Mouse (Mus musculus) kidney, adult 2 months (tissue): ENCODE results near the gene Slit3. TPM values are rescaled to one million over a fixed set of nuclear protein-coding genes. Genes with fewer than 3 reads are reported as not detected.
A peak's percentile ranks its signal among the peaks of the same experiment; 100 is the strongest.

Experiments used
- DNase-seq: peaks from one replicate; pipeline ENCODE4 v3.0.0; 2021
- H3K27ac ChIP-seq: fragments of 200-500 bp; 2 replicates; pipeline ENCODE4 v1.5.1; 2012; ENCODE audit warnings: low read depth, low read length, control low read depth, inconsistent platforms; ENCODE audit not compliant: insufficient read depth
- H3K27me3 ChIP-seq: fragments of 200-500 bp; replicated peaks from 2 replicates; pipeline ENCODE4 v1.6.1; 2012; ENCODE audit warnings: mild to moderate bottlenecking, moderate library complexity, low read length, inconsistent platforms; ENCODE audit not compliant: control insufficient read depth, insufficient read depth
- H3K36me3 ChIP-seq: fragments of 200-500 bp; 2 replicates; pipeline ENCODE4 v1.6.1; 2012; ENCODE audit warnings: mild to moderate bottlenecking, moderate library complexity, low read length, inconsistent platforms; ENCODE audit not compliant: control insufficient read depth, insufficient read depth
- H3K4me1 ChIP-seq: fragments of 200-500 bp; 2 replicates; pipeline ENCODE4 v1.6.1; 2011; ENCODE audit warnings: low read length; ENCODE audit not compliant: control insufficient read depth, insufficient read depth
- H3K4me3 ChIP-seq: fragments of 200-500 bp; 2 replicates; pipeline ENCODE4 v1.5.1; 2011; ENCODE audit warnings: mild to moderate bottlenecking, low read depth, low read length, control low read depth; ENCODE audit not compliant: insufficient read depth
- CTCF ChIP-seq: fragments of 200-500 bp; conservative IDR thresholded peaks from 2 replicates; pipeline ENCODE4 v1.5.1; 2011; ENCODE audit warnings: low read depth, mild to moderate bottlenecking, control low read depth, low read length, moderate library complexity, mixed read lengths; ENCODE audit not compliant: insufficient read depth, insufficient read length
- POLR2A ChIP-seq: fragments of 200-500 bp; IDR thresholded peaks from one replicate; pipeline ENCODE4 v1.6.1; 2011; ENCODE audit warnings: low read depth, low read length, control low read depth
- WGBS: fragments of 180-500 bp; shearing (Covaris S2); methylation state at CpG from one replicate; pipeline ENCODE4 v1.1.7; 2018; 5-methylcytosine and 5-hydroxymethylcytosine counted together
- polyA plus RNA-seq: library from polyadenylated mRNA; depleted of rRNA; stranded (reverse); fragments of >200 nt; gene quantifications from 2 replicates; pipeline ENCODE4 v1.2.3, GENCODE M21; 2012

Slit3 gene
- polyA plus RNA-seq, 1 experiment = 8.4 TPM

- Histone ChIP-seq H3K27ac (no peak overlapping the region), H3K4me1 (peaks cover 5% of the 10 kb centered on the region), H3K4me3 (no peak overlapping the region), H3K27me3 (no peaks in the 10 kb centered on the region), H3K36me3 (no peaks in the 10 kb centered on the region)
- TF ChIP-seq POLR2A = no peak
- no peak for TF ChIP-seq CTCF
- 46% methylated on average over 10 of the region's 10 CpGs for WGBS
- no peak for DNase-seq
These were observed 333.2 kb downstream of the Slit3 start for GRCm38 (mm10) chr11:35454191-35454725.

GRCm38 (mm10) chr11:35454781-35455180 is 333.8 kb downstream of the Slit3 start:
- Histone ChIP-seq H3K4me3 (no peak overlapping the region), H3K4me1 (peaks cover 5% of the 10 kb centered on the region), H3K36me3 (no peaks in the 10 kb centered on the region), H3K27me3 (no peaks in the 10 kb centered on the region), H3K27ac (no peak overlapping the region)
- no peak for TF ChIP-seq POLR2A
- no peak for TF ChIP-seq CTCF
- 87% methylated on average over 4 of the region's 4 CpGs for whole genome bisulfite sequencing
- DNase-seq = no peak

- H3K36me3 ChIP-seq = no peaks in the 10 kb centered on the region
- 58% methylated on average over 2 of the region's 2 CpGs for WGBS
- H3K27me3 ChIP-seq = no peaks in the 10 kb centered on the region
- no peak for DNase-seq
- H3K27ac ChIP-seq = no peak overlapping the region
- H3K4me3 ChIP-seq = no peak overlapping the region
- H3K4me1 ChIP-seq = no peaks in the 10 kb centered on the region
- no peak for TF ChIP-seq POLR2A
- TF ChIP-seq CTCF = no peak
These were observed 337.0 kb downstream of the Slit3 start for GRCm38 (mm10) chr11:35458068-35458467.

GRCm38 (mm10) chr11:35466701-35467100 is 345.7 kb downstream of the Slit3 start:
- no peak overlapping the region for H3K27ac ChIP-seq
- no peaks in the 10 kb centered on the region for H3K27me3 ChIP-seq
- no peaks in the 10 kb centered on the region for H3K36me3 ChIP-seq
- H3K4me1 ChIP-seq = 0 out of 2 replicates have a peak, but pooled peaks cover 4% of the 10 kb centered on the region
- 79% methylated on average over 6 of the region's 6 CpGs for WGBS
- DNase-seq = no peak
- no peak overlapping the region for H3K4me3 ChIP-seq
- TF ChIP-seq CTCF = no peak
- no peak for TF ChIP-seq POLR2A

- no peak for DNase-seq
- Histone ChIP-seq H3K4me3 (no peak overlapping the region), H3K27me3 (no peaks in the 10 kb centered on the region), H3K27ac (no peak overlapping the region), H3K36me3 (no peaks in the 10 kb centered on the region), H3K4me1 (0 out of 2 replicates have a peak, but pooled peaks cover 4% of the 10 kb centered on the region)
- 68% methylated on average over 7 of the region's 7 CpGs for WGBS
- TF ChIP-seq CTCF = no peak
- TF ChIP-seq POLR2A = no peak
These were observed 347.8 kb downstream of the Slit3 start for GRCm38 (mm10) chr11:35468847-35469246.

GRCm38 (mm10) chr11:35469940-35470339 is 348.9 kb downstream of the Slit3 start:
- Histone ChIP-seq H3K27me3 (no peaks in the 10 kb centered on the region), H3K36me3 (no peaks in the 10 kb centered on the region), H3K27ac (peak overlapping the region; percentile 54; the same call in 1 of the 2 replicates), H3K4me1 (0 out of 2 replicates have a peak, but pooled peaks cover 4% of the 10 kb centered on the region), H3K4me3 (no peak overlapping the region)
- TF ChIP-seq POLR2A = no peak
- no peak for TF ChIP-seq CTCF
- 28% methylated on average over 4 of the region's 4 CpGs for WGBS
- DNase-seq = peak; percentile 87

- no peak for DNase-seq
- WGBS = 79% methylated on average over 5 of the region's 5 CpGs
- H3K27ac ChIP-seq = no peak overlapping the region
- H3K27me3 ChIP-seq = no peaks in the 10 kb centered on the region
- no peaks in the 10 kb centered on the region for H3K36me3 ChIP-seq
- 0 out of 2 replicates have a peak, but pooled peaks cover 4% of the 10 kb centered on the region for H3K4me1 ChIP-seq
- TF ChIP-seq CTCF (no peak), POLR2A (no peak)
- no peak overlapping the region for H3K4me3 ChIP-seq
These were observed 349.8 kb downstream of the Slit3 start for GRCm38 (mm10) chr11:35470853-35471252.
